Comparison of ENCODE assay signal across 9 mouse cellular contexts in the genomic region with DNA sequence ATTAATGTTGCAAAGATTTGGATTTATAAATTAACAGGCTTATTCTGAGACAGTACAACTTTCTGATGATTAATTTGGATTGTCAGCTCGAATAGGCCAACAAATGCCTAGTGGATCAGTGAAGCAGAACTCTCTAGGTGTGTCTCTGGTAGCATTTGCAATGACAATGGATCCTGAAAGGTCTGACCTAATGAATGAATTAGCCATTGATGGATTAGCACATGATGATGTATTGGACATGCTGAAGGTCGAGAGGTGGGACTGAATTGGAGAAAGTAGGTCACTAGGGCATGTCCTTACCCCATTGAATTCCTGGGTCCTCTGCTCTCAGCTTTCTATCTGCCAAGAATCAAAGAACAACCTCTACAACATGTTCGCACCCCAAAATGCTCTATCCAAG.
"Had no signal": no experiment of that assay in that cellular context is flagged by ENCODE, and none has a peak within 500 bp of the region (broad histone marks: within the 10 kb centered on the region; RNA-seq: fewer than 3 reads in every experiment).

No protein-coding gene starts in this region.

- ATAC-seq: midbrain, embryonic 15.5 days had no signal

- DNase-seq: lung, adult 18-20 months; lung, embryonic 14.5 days; lung, postnatal 10 days; lung, postnatal 4 days; right cerebral cortex, postnatal 14 days; thymus, adult 18-20 months; thymus, postnatal 14 days; thymus, postnatal 36 days had no signal
